Mouse (Mus musculus) CH12.LX (cell line): ENCODE measurements at regions not wholly inside any gene's neighbourhood (a gene's known extent, or its start where the extent isn't known, plus 50 kb on each side); places are given as distances from the start of the nearest gene placed in this dataset.

ENCODE experiments used
- DNase-seq: peaks from one replicate; pipeline ENCODE4 v3.0.0-alpha.2; 2013; ENCODE audit errors: extremely low read depth
- H3K27ac ChIP-seq: 2 replicates; pipeline ENCODE4 v1.5.1; 2012; ENCODE audit warnings: low read depth, mild to moderate bottlenecking, control low read depth, moderate library complexity; ENCODE audit not compliant: insufficient read depth
- H3K27me3 ChIP-seq: replicated peaks from 2 replicates; pipeline ENCODE3; 2012; ENCODE audit warnings: inconsistent platforms
- H3K36me3 ChIP-seq, 2 experiments: replicated peaks in 1 of 2; 2 replicates each; pipeline versions ENCODE3 to v1.6.1; 2012; ENCODE audit warnings: inconsistent platforms in 1 of 2, low read length in 1 of 2, mild to moderate bottlenecking in 1 of 2, mixed read lengths in 1 of 2, moderate library complexity in 1 of 2; ENCODE audit not compliant: control insufficient read depth in 1 of 2, insufficient read depth in 1 of 2
- H3K4me1 ChIP-seq, 2 experiments: 2 replicates each; pipeline ENCODE4 v1.6.1; 2012; ENCODE audit warnings: inconsistent platforms in 1 of 2, moderate library complexity in 1 of 2; ENCODE audit not compliant: insufficient read depth in 2 of 2, control insufficient read depth in 1 of 2
- H3K4me2 ChIP-seq: 2 replicates; pipeline ENCODE4 v1.6.1; 2012; ENCODE audit warnings: low read depth, mild to moderate bottlenecking, control low read depth; ENCODE audit not compliant: poor library complexity, insufficient read depth, severe bottlenecking
- H3K4me3 ChIP-seq, 3 experiments: fragments of 150-350 bp in 1 of 3; sonication (generic) in 1 of 3; replicated peaks in 1 of 3; 2 replicates each; pipeline versions ENCODE3 to v1.5.1; 2011 to 2012; ENCODE audit warnings: low read depth in 2 of 3, low read length in 2 of 3, mild to moderate bottlenecking in 2 of 3, moderate library complexity in 2 of 3, control low read depth in 1 of 3, improper control_type of control experiment in 1 of 3, inconsistent platforms in 1 of 3, mixed read lengths in 1 of 3; ENCODE audit not compliant: poor library complexity in 1 of 3
- H3K79me2 ChIP-seq: replicated peaks from 2 replicates; pipeline ENCODE4 v1.6.1; 2012; ENCODE audit warnings: mild to moderate bottlenecking, moderate library complexity; ENCODE audit not compliant: control insufficient read depth, poor library complexity, insufficient read depth, severe bottlenecking; ENCODE audit errors: extremely low read depth
- H3K9ac ChIP-seq: 2 replicates; pipeline ENCODE4 v1.6.1; 2012; ENCODE audit warnings: low read depth, mild to moderate bottlenecking, control low read depth, moderate library complexity; ENCODE audit not compliant: insufficient read depth
- H3K9me3 ChIP-seq: replicated peaks from 2 replicates; pipeline ENCODE3; 2012; ENCODE audit warnings: low read length, inconsistent platforms, mixed read lengths
- CTCF ChIP-seq, 2 experiments: IDR thresholded peaks in 1 of 2; conservative IDR thresholded peaks in 1 of 2; 2 replicates each; pipeline ENCODE4 v1.5.1; 2011 to 2012; ENCODE audit warnings: low read depth in 2 of 2, low read length in 2 of 2, improper control_type of control experiment in 1 of 2, inconsistent platforms in 1 of 2, mild to moderate bottlenecking in 1 of 2, moderate library complexity in 1 of 2
- E2F4 ChIP-seq: IDR thresholded peaks from 2 replicates; pipeline ENCODE4 v1.6.1; 2011; ENCODE audit warnings: low read depth, low read length, improper control_type of control experiment; ENCODE audit not compliant: insufficient replicate concordance
- HCFC1 ChIP-seq: IDR thresholded peaks from 2 replicates; pipeline ENCODE4 v1.6.1; 2012; ENCODE audit warnings: low read depth, mild to moderate bottlenecking, inconsistent platforms, low read length, improper control_type of control experiment
- JUND ChIP-seq: conservative IDR thresholded peaks from 2 replicates; pipeline ENCODE4 v1.6.1; 2011; ENCODE audit warnings: low read depth, low read length, improper control_type of control experiment
- MAFK ChIP-seq: IDR thresholded peaks from 2 replicates; pipeline ENCODE4 v1.6.1; 2011; ENCODE audit warnings: low read length, improper control_type of control experiment; ENCODE audit not compliant: insufficient replicate concordance
- MEF2A ChIP-seq: IDR thresholded peaks from 2 replicates; pipeline ENCODE4 v1.6.1; 2014; ENCODE audit warnings: low read depth, mild to moderate bottlenecking, inconsistent platforms, low read length, improper control_type of control experiment, borderline replicate concordance
- MYC ChIP-seq: IDR thresholded peaks from 2 replicates; pipeline ENCODE4 v1.6.1; 2011; ENCODE audit warnings: low read depth, mild to moderate bottlenecking, improper control_type of control experiment, low read length
- NELFE ChIP-seq: IDR thresholded peaks from 2 replicates; pipeline ENCODE4 v1.6.1; 2011; ENCODE audit warnings: low read depth, low read length, improper control_type of control experiment
- POLR2A ChIP-seq: IDR thresholded peaks from 2 replicates; pipeline ENCODE4 v1.6.1; 2011; ENCODE audit warnings: low read depth, mild to moderate bottlenecking, improper control_type of control experiment, low read length
- POLR2AphosphoS2 ChIP-seq: IDR thresholded peaks from 2 replicates; pipeline ENCODE4 v1.6.1; 2011; ENCODE audit warnings: low read depth, low read length, improper control_type of control experiment
- RAD21 ChIP-seq: IDR thresholded peaks from 2 replicates; pipeline ENCODE4 v1.6.1; 2011; ENCODE audit warnings: low read depth, mild to moderate bottlenecking, low read length, improper control_type of control experiment, moderate library complexity
- SMC3 ChIP-seq: IDR thresholded peaks from 2 replicates; pipeline ENCODE4 v1.6.1; 2011; ENCODE audit warnings: low read depth, low read length, improper control_type of control experiment
- TBP ChIP-seq: conservative IDR thresholded peaks from 2 replicates; pipeline ENCODE4 v1.6.1; 2011; ENCODE audit warnings: low read depth, low read length, improper control_type of control experiment
- USF1 ChIP-seq: IDR thresholded peaks from 2 replicates; pipeline ENCODE4 v1.6.1; 2014; ENCODE audit warnings: low read depth, mild to moderate bottlenecking, inconsistent platforms, low read length, improper control_type of control experiment
- USF2 ChIP-seq: conservative IDR thresholded peaks from 2 replicates; pipeline ENCODE4 v1.6.1; 2011; ENCODE audit warnings: low read depth, low read length, improper control_type of control experiment
- dilution Hi-C: fragments of 300-500 bp; cut with MboI; formaldehyde crosslinking; loops from 2 replicates; pipeline ENCODE4 v1.14.3; 2020; ENCODE audit warnings: low sequenced_read_pairs; ENCODE audit not compliant: extremely low pct_unique_long_range_greater_than_20kb, extremely low pct_ligation_motif_present
- in situ Hi-C: fragments of 300-500 bp; cut with MboI; formaldehyde crosslinking; loops from 3 replicates; pipeline ENCODE4 v1.14.3; 2019; ENCODE audit warnings: low sequenced_read_pairs, low pct_ligation_motif_present, low pct_unique_long_range_greater_than_20kb, mixed read lengths

GRCm38 (mm10) chr16:30869136-30869909 lies 211.9 kb downstream of the Xxylt1 start:
- no peak overlapping the region for H3K9ac ChIP-seq
- H3K4me2 ChIP-seq = no peak overlapping the region
- no peaks in the 10 kb centered on the region for H3K36me3 ChIP-seq
- no peak for DNase-seq
- H3K9me3 ChIP-seq = peaks cover 8% of the 10 kb centered on the region
- peaks cover 10 to 40% of the 10 kb centered on the region in 2 experiments for H3K4me1 ChIP-seq
- no peak overlapping the region for H3K27ac ChIP-seq
- H3K27me3 ChIP-seq = no peaks in the 10 kb centered on the region
- TF ChIP-seq USF1 (no peak), USF2 (no peak), NELFE (no peak), E2F4 (no peak), MEF2A (no peak), MAFK (no peak), MYC (no peak), HCFC1 (no peak), POLR2A (no peak)
- TF ChIP-seq, all 38 proteins: peak for 0
- dilution Hi-C loops = no loop called here
- in situ Hi-C loops = no loop called here
- H3K79me2 ChIP-seq = no peaks in the 10 kb centered on the region
- no peak overlapping the region for H3K4me3 ChIP-seq

- no peak overlapping the region for H3K4me2 ChIP-seq
- in situ Hi-C loops = no loop called here
- TF ChIP-seq JUND (no peak), SMC3 (peak; percentile 28), RAD21 (peak; percentile 4), USF1 (no peak), CTCF (conservative IDR thresholded peaks at IDR 0.05 in 1 of 2, IDR thresholded peaks at IDR 0.05 in 1 of 2; ENCODE audit: low read depth in 2 of 2, low read length in 2 of 2) (peak; percentile 26 to 55; a peak in 2 of 4 replicates), TBP (no peak), POLR2AphosphoS2 (no peak)
- TF ChIP-seq, all 38 proteins: peak for 3
- H3K27me3 ChIP-seq = no peaks in the 10 kb centered on the region
- dilution Hi-C loops = no loop called here
- no peak overlapping the region for H3K4me3 ChIP-seq
- no peak overlapping the region for H3K9ac ChIP-seq
- H3K36me3 ChIP-seq = no peaks in the 10 kb centered on the region
- no peak for DNase-seq
- H3K27ac ChIP-seq = no peak overlapping the region
- peaks cover 12 to 42% of the 10 kb centered on the region in 2 experiments for H3K4me1 ChIP-seq
- H3K9me3 ChIP-seq = peaks cover 8% of the 10 kb centered on the region
- H3K79me2 ChIP-seq = no peaks in the 10 kb centered on the region
These were observed 211.1 kb downstream of the Xxylt1 start for GRCm38 (mm10) chr16:30870110-30870509.
